Mouse (Mus musculus): Measurements from ENCODE around the gene Tmem182. TPM values are rescaled to one million over a fixed set of nuclear protein-coding genes. Genes with fewer than 3 reads are reported as not detected.

Gene Tmem182
- polyA plus RNA-seq, 1 experiment: 4.9 TPM

GRCm38 (mm10) chr1:40889617-40890016 is 84.2 kb downstream of the Tmem182 start:
- no peak for DNase-seq
- H3K4me3 ChIP-seq (replicated peaks; ENCODE audit: extremely low read depth, low read depth, low read length): no peak overlapping the region
- TF ChIP-seq CTCF (IDR thresholded peaks at IDR 0.05; ENCODE audit: insufficient read depth, low read length) (no peak), POLR2A (IDR thresholded peaks at IDR 0.05; ENCODE audit: borderline replicate concordance, extremely low read depth, low read depth, low read length) (no peak)
- WGBS: 89% methylated on average over 14 of the region's 14 CpGs
- H3K4me1 ChIP-seq (ENCODE audit: control insufficient read depth, insufficient read depth, low read length): no peaks in the 10 kb centered on the region

GRCm38 (mm10) chr1:40890246-40890645 is 84.8 kb downstream of the Tmem182 start:
- Histone ChIP-seq H3K4me3 (replicated peaks; ENCODE audit: extremely low read depth, low read depth, low read length) (no peak overlapping the region), H3K4me1 (ENCODE audit: control insufficient read depth, insufficient read depth, low read length) (no peaks in the 10 kb centered on the region)
- WGBS: 61% methylated on average over 8 of the region's 8 CpGs
- no peak for TF ChIP-seq CTCF (IDR thresholded peaks at IDR 0.05; ENCODE audit: insufficient read depth, low read length)
- TF ChIP-seq POLR2A (IDR thresholded peaks at IDR 0.05; ENCODE audit: borderline replicate concordance, extremely low read depth, low read depth, low read length): no peak
- no peak for DNase-seq

GRCm38 (mm10) chr1:40903712-40904111 is 98.3 kb downstream of the Tmem182 start:
- no peaks in the 10 kb centered on the region for H3K4me1 ChIP-seq (ENCODE audit: control insufficient read depth, insufficient read depth, low read length)
- H3K4me3 ChIP-seq (replicated peaks; ENCODE audit: extremely low read depth, low read depth, low read length): no peak overlapping the region
- no peak for TF ChIP-seq POLR2A (IDR thresholded peaks at IDR 0.05; ENCODE audit: borderline replicate concordance, extremely low read depth, low read depth, low read length)
- TF ChIP-seq CTCF (IDR thresholded peaks at IDR 0.05; ENCODE audit: insufficient read depth, low read length): no peak
- no peak for DNase-seq

Other genes starting within 250 kb of the Tmem182 start
- 1.7 and 2.0 TPM in 2 replicates for gene Slc9a4, start 225.5 kb upstream of the Tmem182 start, polyA plus RNA-seq (2012; rRNA removed)
- 2.3 and 3.2 TPM in 2 replicates for gene Slc9a2, start 125.0 kb upstream of the Tmem182 start, polyA plus RNA-seq (2012; rRNA removed)
- gene Mfsd9, start 14.9 kb upstream of the Tmem182 start, polyA plus RNA-seq (2012; rRNA removed): 1.8 and 2.8 TPM in 2 replicates

All from lung, adult 2 months (tissue).